Mouse (Mus musculus) ovary, postnatal 14 days (tissue): ENCODE data around the gene Chil3.
"Not testable (repeated sequence)": the region's sequence is repeated elsewhere in the genome, so short reads cannot be mapped to it uniquely, and the experiment has no call there.

ENCODE experiments used
- DNase-seq: peaks from one replicate; pipeline ENCODE4 v3.0.0; 2022; ENCODE audit warnings: low spot score

Chil3 gene

GRCm38 (mm10) chr3:106167464-106167863 is at the start of gene Chil3:
Gene Chil3, minus strand, starts transcription at chr3:106167564.
- DNase-seq, result no peak

GRCm38 (mm10) chr3:106198030-106198429 is 30.7 kb upstream of the Chil3 start:
- not testable (repeated sequence) for DNase-seq

GRCm38 (mm10) chr3:106197246-106197645 is 29.9 kb upstream of the Chil3 start:
- DNase-seq, result not testable (repeated sequence)

- no peak for DNase-seq
These were observed 28.9 kb upstream of the Chil3 start for GRCm38 (mm10) chr3:106196276-106196675.

GRCm38 (mm10) chr3:106195486-106195885 is 28.1 kb upstream of the Chil3 start:
- DNase-seq, result no peak

- no peak for DNase-seq
These were observed 20.6 kb upstream of the Chil3 start for GRCm38 (mm10) chr3:106187991-106188390.

GRCm38 (mm10) chr3:106177509-106178189 is 10.3 kb upstream of the Chil3 start:
- DNase-seq, result no peak

GRCm38 (mm10) chr3:106174971-106175370 is 7.6 kb upstream of the Chil3 start:
- DNase-seq, result not testable (repeated sequence)

- not testable (repeated sequence) for DNase-seq
These were observed 5.1 kb upstream of the Chil3 start for GRCm38 (mm10) chr3:106172506-106172905.

GRCm38 (mm10) chr3:106171135-106171731 is 3.9 kb upstream of the Chil3 start:
- DNase-seq, result no peak

GRCm38 (mm10) chr3:106170522-106171053 is 3.2 kb upstream of the Chil3 start:
- no peak for DNase-seq

GRCm38 (mm10) chr3:106154413-106154812 is 13.0 kb downstream of the Chil3 start:
- DNase-seq, result no peak

GRCm38 (mm10) chr3:106144081-106144480 is 23.3 kb downstream of the Chil3 start:
- DNase-seq, result no peak

- DNase-seq, result no peak
These were observed 35.7 kb downstream of the Chil3 start for GRCm38 (mm10) chr3:106131690-106132089.

GRCm38 (mm10) chr3:106128807-106129493 is 38.4 kb downstream of the Chil3 start:
- no peak for DNase-seq

- no peak for DNase-seq
These were observed 40.4 kb downstream of the Chil3 start for GRCm38 (mm10) chr3:106126999-106127398.

- DNase-seq, result no peak
These were observed 54.4 kb downstream of the Chil3 start, which contains the start of gene Chia1 for GRCm38 (mm10) chr3:106112929-106113328. Gene Chia1, plus strand, starts transcription at chr3:106113229.
